Mouse (Mus musculus): ENCODE measurements around the gene Psmb11. TPM values are rescaled to one million over a fixed set of nuclear protein-coding genes. Genes with fewer than 3 reads are reported as not detected.
A peak's percentile ranks its signal among the peaks of the same experiment; 100 is the strongest.

The Psmb11 gene
- not detected in 2 replicates for polyA plus RNA-seq (2015; fragmentation: Nextera tagmentation; extraction: Ambion mirVana)

- H3K27me3 ChIP-seq (replicated peaks), result no peaks in the 10 kb centered on the region
- H3K9ac ChIP-seq, result no peak within 1 kb of the TSS
- H3K4me2 ChIP-seq (replicated peaks), result no peak within 1 kb of the TSS
- no peak within 1 kb of the TSS for H3K4me3 ChIP-seq (replicated peaks)
- WGBS, result 85% methylated on average over 1 of the region's 1 CpGs
- H3K27ac ChIP-seq, result no peak within 1 kb of the TSS
- no peak for ATAC-seq
- 0 out of 2 replicates have a peak, but pooled peaks cover 4% of the 10 kb centered on the region for H3K36me3 ChIP-seq
- peaks cover 6% of the 10 kb centered on the region; the same call in 1 of the 2 replicates for H3K4me1 ChIP-seq (replicated peaks)
- H3K9me3 ChIP-seq, result no peaks in the 10 kb centered on the region
These were observed at the start of gene Psmb11 for GRCm38 (mm10) chr14:54621133-54621532. TSS of gene Psmb11 (plus strand) at chr14:54621433.

GRCm38 (mm10) chr14:54572122-54572521 is 49.1 kb upstream of the Psmb11 start:
- H3K9me3 ChIP-seq, result no peaks in the 10 kb centered on the region
- WGBS, result 63% methylated on average over 4 of the region's 4 CpGs
- H3K4me2 ChIP-seq (replicated peaks), result no peak overlapping the region
- ATAC-seq, result no peak
- H3K36me3 ChIP-seq, result peaks cover 26% of the 10 kb centered on the region
- H3K4me1 ChIP-seq (replicated peaks), result peaks cover 43% of the 10 kb centered on the region
- no peaks in the 10 kb centered on the region for H3K27me3 ChIP-seq (replicated peaks)
- H3K9ac ChIP-seq, result no peak overlapping the region
- H3K4me3 ChIP-seq (replicated peaks), result no peak overlapping the region
- peak overlapping the region; percentile 33; the same call in 1 of the 2 replicates for H3K27ac ChIP-seq

- peak; percentile 72 for ATAC-seq
- H3K9ac ChIP-seq, result peak overlapping the region; percentile 20; the same call in 1 of the 2 replicates
These were observed 48.2 kb upstream of the Psmb11 start for GRCm38 (mm10) chr14:54572790-54573736.

GRCm38 (mm10) chr14:54574253-54574652 is 47.0 kb upstream of the Psmb11 start:
- WGBS, result 24% methylated on average over 4 of the region's 4 CpGs
- Histone ChIP-seq H3K9ac (peak overlapping the region; percentile 47), H3K4me1 (replicated peaks) (peaks cover 47% of the 10 kb centered on the region)

More at GRCm38 (mm10) chr14:54572790-54573736, 48.2 kb upstream of the Psmb11 start:
- Histone ChIP-seq H3K27me3 (replicated peaks) (no peaks in the 10 kb centered on the region), H3K4me2 (replicated peaks) (peak overlapping the region; percentile 92), H3K4me3 (replicated peaks) (peak overlapping the region; percentile 17), H3K9me3 (no peaks in the 10 kb centered on the region), H3K36me3 (peaks cover 22% of the 10 kb centered on the region), H3K4me1 (replicated peaks) (peaks cover 43% of the 10 kb centered on the region), H3K27ac (peak overlapping the region; percentile 62)
- WGBS, result 12% methylated on average over 14 of the region's 14 CpGs

GRCm38 (mm10) chr14:54575031-54575430 is 46.2 kb upstream of the Psmb11 start:
- Histone ChIP-seq H3K36me3 (peaks cover 9% of the 10 kb centered on the region; the same call in 1 of the 2 replicates), H3K4me2 (replicated peaks) (peak overlapping the region; percentile 92), H3K9ac (peak overlapping the region; percentile 95), H3K27ac (peak overlapping the region; percentile 59), H3K4me1 (replicated peaks) (peaks cover 46% of the 10 kb centered on the region), H3K9me3 (no peaks in the 10 kb centered on the region), H3K4me3 (replicated peaks) (peak overlapping the region; percentile 89), H3K27me3 (replicated peaks) (no peaks in the 10 kb centered on the region)
- ATAC-seq, result no peak
- 8% methylated on average over 8 of the region's 8 CpGs for WGBS

More at GRCm38 (mm10) chr14:54574253-54574652, 47.0 kb upstream of the Psmb11 start:
- Histone ChIP-seq H3K27me3 (replicated peaks) (no peaks in the 10 kb centered on the region), H3K27ac (peak overlapping the region; percentile 59), H3K9me3 (no peaks in the 10 kb centered on the region), H3K36me3 (peaks cover 14% of the 10 kb centered on the region), H3K4me3 (replicated peaks) (peak overlapping the region; percentile 89), H3K4me2 (replicated peaks) (peak overlapping the region; percentile 92)
- ATAC-seq, result no peak

- WGBS, result 1% methylated on average over 39 of the region's 39 CpGs
- H3K27ac ChIP-seq, result no peak overlapping the region
- H3K9ac ChIP-seq, result peak overlapping the region; percentile 95
- no peaks in the 10 kb centered on the region for H3K27me3 ChIP-seq (replicated peaks)
- peak; percentile 43 for ATAC-seq
- peak overlapping the region; percentile 89 for H3K4me3 ChIP-seq (replicated peaks)
- peak overlapping the region; percentile 92 for H3K4me2 ChIP-seq (replicated peaks)
- peaks cover 9% of the 10 kb centered on the region; the same call in 1 of the 2 replicates for H3K36me3 ChIP-seq
- no peaks in the 10 kb centered on the region for H3K9me3 ChIP-seq
- H3K4me1 ChIP-seq (replicated peaks), result peaks cover 43% of the 10 kb centered on the region
These were observed 45.6 kb upstream of the Psmb11 start for GRCm38 (mm10) chr14:54575631-54576030.

- H3K27me3 ChIP-seq (replicated peaks), result no peaks in the 10 kb centered on the region
- no peak for ATAC-seq
- peaks cover 43% of the 10 kb centered on the region for H3K4me1 ChIP-seq (replicated peaks)
- peak overlapping the region; percentile 92 for H3K4me2 ChIP-seq (replicated peaks)
- no peaks in the 10 kb centered on the region for H3K9me3 ChIP-seq
- H3K27ac ChIP-seq, result peak overlapping the region; percentile 91
- peaks cover 2% of the 10 kb centered on the region; the same call in 1 of the 2 replicates for H3K36me3 ChIP-seq
- peak overlapping the region; percentile 95 for H3K9ac ChIP-seq
- under 1% methylated on average over 84 of the region's 84 CpGs for whole genome bisulfite sequencing
- H3K4me3 ChIP-seq (replicated peaks), result peak overlapping the region; percentile 89
These were observed 44.8 kb upstream of the Psmb11 start for GRCm38 (mm10) chr14:54576241-54577088.

- Histone ChIP-seq H3K4me1 (replicated peaks) (peaks cover 37% of the 10 kb centered on the region), H3K4me3 (replicated peaks) (peak within 1 kb of the TSS; percentile 89), H3K4me2 (replicated peaks) (peak within 1 kb of the TSS; percentile 92), H3K9me3 (no peaks in the 10 kb centered on the region), H3K36me3 (no peaks in the 10 kb centered on the region), H3K27me3 (replicated peaks) (no peaks in the 10 kb centered on the region), H3K9ac (peak within 1 kb of the TSS; percentile 95), H3K27ac (peak within 1 kb of the TSS; percentile 91)
- ATAC-seq, result peak; percentile 69
- WGBS, result under 1% methylated on average over 66 of the region's 66 CpGs
These were observed 43.9 kb upstream of the Psmb11 start, which contains the start of gene Ajuba for GRCm38 (mm10) chr14:54577089-54577982. TSS of gene Ajuba (minus strand) at chr14:54577558.

- Histone ChIP-seq H3K4me2 (replicated peaks) (peak overlapping the region; percentile 92), H3K4me1 (replicated peaks) (peaks cover 30% of the 10 kb centered on the region), H3K36me3 (no peaks in the 10 kb centered on the region), H3K27me3 (replicated peaks) (no peaks in the 10 kb centered on the region), H3K9me3 (no peaks in the 10 kb centered on the region), H3K4me3 (replicated peaks) (peak overlapping the region; percentile 89), H3K9ac (peak overlapping the region; percentile 95), H3K27ac (peak overlapping the region; percentile 91)
- WGBS, result under 1% methylated on average over 10 of the region's 10 CpGs
- ATAC-seq, result peak; percentile 19; the same call in 1 of the 2 replicates
These were observed 43.2 kb upstream of the Psmb11 start for GRCm38 (mm10) chr14:54578063-54578462.

GRCm38 (mm10) chr14:54579638-54580037 is 41.6 kb upstream of the Psmb11 start:
- H3K27me3 ChIP-seq (replicated peaks), result no peaks in the 10 kb centered on the region

GRCm38 (mm10) chr14:54582536-54582935 is 38.7 kb upstream of the Psmb11 start:
- no peaks in the 10 kb centered on the region for H3K9me3 ChIP-seq
- no peaks in the 10 kb centered on the region for H3K36me3 ChIP-seq
- no peak for ATAC-seq
- no peak overlapping the region for H3K4me3 ChIP-seq (replicated peaks)
- no peaks in the 10 kb centered on the region for H3K27me3 ChIP-seq (replicated peaks)
- WGBS, result 82% methylated on average over 9 of the region's 9 CpGs
- no peak overlapping the region for H3K9ac ChIP-seq
- H3K27ac ChIP-seq, result no peak overlapping the region
- peaks cover 7% of the 10 kb centered on the region; the same call in 1 of the 2 replicates for H3K4me1 ChIP-seq (replicated peaks)
- H3K4me2 ChIP-seq (replicated peaks), result no peak overlapping the region

More at GRCm38 (mm10) chr14:54579638-54580037, 41.6 kb upstream of the Psmb11 start:
- Histone ChIP-seq H3K9me3 (no peaks in the 10 kb centered on the region), H3K4me1 (replicated peaks) (peaks cover 17% of the 10 kb centered on the region), H3K4me3 (replicated peaks) (no peak overlapping the region), H3K36me3 (no peaks in the 10 kb centered on the region), H3K27ac (no peak overlapping the region), H3K9ac (no peak overlapping the region), H3K4me2 (replicated peaks) (no peak overlapping the region)
- 76% methylated on average over 7 of the region's 7 CpGs for WGBS
- no peak for ATAC-seq
